Mouse (Mus musculus) neural tube, embryonic 12.5 days (tissue): ENCODE measurements around the gene Grip1. TPM values are rescaled to one million over a fixed set of nuclear protein-coding genes. Genes with fewer than 3 reads are reported as not detected.
A peak's percentile ranks its signal among the peaks of the same experiment; 100 is the strongest.

Source experiments
- ATAC-seq: fragments of 200-750 bp; cut with Nextera tagmentation; 2 replicates; pipeline ENCODE4 v1.8.0; 2017; ENCODE audit warnings: low read depth, mild to moderate bottlenecking, moderate TSS enrichment, moderate library complexity; ENCODE audit not compliant: low FRiP score
- H3K27ac ChIP-seq: fragments of 300-500 bp; sonication (generic); 2 replicates; pipeline ENCODE4 v1.5.1; 2016
- H3K27me3 ChIP-seq: fragments of 300-500 bp; sonication (generic); replicated peaks from 2 replicates; pipeline ENCODE4 v1.6.1; 2016; ENCODE audit warnings: mild to moderate bottlenecking
- H3K36me3 ChIP-seq: fragments of 300-500 bp; sonication (generic); 2 replicates; pipeline ENCODE4 v1.6.1; 2016; ENCODE audit warnings: mild to moderate bottlenecking
- H3K4me1 ChIP-seq: fragments of 300-500 bp; sonication (generic); 2 replicates; pipeline ENCODE4 v1.6.1; 2016
- H3K4me2 ChIP-seq: fragments of 300-500 bp; sonication (generic); replicated peaks from 2 replicates; pipeline ENCODE4 v1.6.1; 2016; ENCODE audit warnings: mild to moderate bottlenecking
- H3K4me3 ChIP-seq: fragments of 300-500 bp; sonication (generic); 2 replicates; pipeline ENCODE4 v1.5.1; 2016
- H3K9ac ChIP-seq: fragments of 300-500 bp; sonication (generic); 2 replicates; pipeline ENCODE4 v1.6.1; 2016; ENCODE audit warnings: mild to moderate bottlenecking
- H3K9me3 ChIP-seq: fragments of 300-500 bp; sonication (generic); 2 replicates; pipeline ENCODE4 v1.6.1; 2016; ENCODE audit warnings: mild to moderate bottlenecking
- WGBS: fragments of 180-500 bp; shearing (Covaris S2); methylation state at CpG from one replicate; pipeline ENCODE4 v1.1.7; 2016; 5-methylcytosine and 5-hydroxymethylcytosine counted together
- polyA plus RNA-seq: library from polyadenylated mRNA; unstranded; fragments of >200 nt; fragmentation: Nextera tagmentation; extraction: Ambion mirVana; gene quantifications from 2 replicates; pipeline ENCODE4 v1.2.1, GENCODE M21; 2016

The Grip1 gene
- polyA plus RNA-seq, 1 experiment from 2014 or later, result 20.3 TPM

GRCm38 (mm10) chr10:120061238-120062130 is 607.9 kb downstream of the Grip1 start:
- Histone ChIP-seq H3K27me3 (no peaks in the 10 kb centered on the region), H3K9me3 (no peaks in the 10 kb centered on the region), H3K4me2 (no peak overlapping the region), H3K4me3 (no peak overlapping the region), H3K9ac (no peak overlapping the region), H3K36me3 (peaks cover 3% of the 10 kb centered on the region; the same call in 1 of the 2 replicates), H3K4me1 (no peaks in the 10 kb centered on the region), H3K27ac (no peak overlapping the region)
- ATAC-seq, result no peak
- 83% methylated on average over 24 of the region's 24 CpGs for WGBS

GRCm38 (mm10) chr10:120064424-120064823 is 610.8 kb downstream of the Grip1 start:
- Histone ChIP-seq H3K4me2 (no peak overlapping the region), H3K4me1 (no peaks in the 10 kb centered on the region), H3K4me3 (no peak overlapping the region), H3K36me3 (no peaks in the 10 kb centered on the region; the same call in 1 of the 2 replicates), H3K27me3 (no peaks in the 10 kb centered on the region), H3K9ac (no peak overlapping the region), H3K9me3 (no peaks in the 10 kb centered on the region), H3K27ac (no peak overlapping the region)
- ATAC-seq, result no peak
- 25% methylated on average over 5 of the region's 5 CpGs for WGBS

- 90% methylated on average over 10 of the region's 10 CpGs for WGBS
- no peak overlapping the region for H3K4me2 ChIP-seq
- no peak overlapping the region for H3K27ac ChIP-seq
- no peaks in the 10 kb centered on the region; the same call in 1 of the 2 replicates for H3K36me3 ChIP-seq
- H3K27me3 ChIP-seq, result no peaks in the 10 kb centered on the region
- no peaks in the 10 kb centered on the region for H3K9me3 ChIP-seq
- H3K4me1 ChIP-seq, result no peaks in the 10 kb centered on the region
- H3K9ac ChIP-seq, result no peak overlapping the region
- ATAC-seq, result no peak
- no peak overlapping the region for H3K4me3 ChIP-seq
Observed at GRCm38 (mm10) chr10:120066319-120066718, 612.7 kb downstream of the Grip1 start.

- peaks cover 58% of the 10 kb centered on the region for H3K36me3 ChIP-seq
- no peaks in the 10 kb centered on the region for H3K4me1 ChIP-seq
- H3K9me3 ChIP-seq, result no peaks in the 10 kb centered on the region
- no peak overlapping the region for H3K4me3 ChIP-seq
- no peak for ATAC-seq
- 81% methylated on average over 3 of the region's 3 CpGs for WGBS
- H3K9ac ChIP-seq, result no peak overlapping the region
- H3K4me2 ChIP-seq, result no peak overlapping the region
- no peak overlapping the region for H3K27ac ChIP-seq
- H3K27me3 ChIP-seq, result no peaks in the 10 kb centered on the region
Observed at GRCm38 (mm10) chr10:120077850-120078249, 624.2 kb downstream of the Grip1 start.

- no peak overlapping the region for H3K9ac ChIP-seq
- WGBS, result 91% methylated on average over 12 of the region's 12 CpGs
- H3K27ac ChIP-seq, result no peak overlapping the region
- no peaks in the 10 kb centered on the region for H3K4me1 ChIP-seq
- H3K36me3 ChIP-seq, result peaks cover 48% of the 10 kb centered on the region
- no peak for ATAC-seq
- no peaks in the 10 kb centered on the region for H3K27me3 ChIP-seq
- H3K4me3 ChIP-seq, result no peak overlapping the region
- H3K9me3 ChIP-seq, result no peaks in the 10 kb centered on the region
- H3K4me2 ChIP-seq, result no peak overlapping the region
Observed at GRCm38 (mm10) chr10:120092548-120092947, 638.9 kb downstream of the Grip1 start.

GRCm38 (mm10) chr10:120095136-120095535 is 641.5 kb downstream of the Grip1 start:
- WGBS, result 95% methylated on average over 9 of the region's 9 CpGs
- no peak for ATAC-seq
- Histone ChIP-seq H3K4me3 (no peak overlapping the region), H3K4me2 (no peak overlapping the region), H3K27me3 (no peaks in the 10 kb centered on the region), H3K9me3 (no peaks in the 10 kb centered on the region), H3K9ac (no peak overlapping the region), H3K4me1 (no peaks in the 10 kb centered on the region), H3K36me3 (peaks cover 25% of the 10 kb centered on the region), H3K27ac (no peak overlapping the region)

- Histone ChIP-seq H3K9me3 (no peaks in the 10 kb centered on the region), H3K4me3 (no peak overlapping the region), H3K27me3 (no peaks in the 10 kb centered on the region), H3K36me3 (peaks cover 25% of the 10 kb centered on the region), H3K9ac (no peak overlapping the region), H3K4me1 (no peaks in the 10 kb centered on the region), H3K4me2 (no peak overlapping the region), H3K27ac (no peak overlapping the region)
- 96% methylated on average over 5 of the region's 5 CpGs for WGBS
- no peak for ATAC-seq
Observed at GRCm38 (mm10) chr10:120095716-120096115, 642.1 kb downstream of the Grip1 start.

GRCm38 (mm10) chr10:120097564-120097963 is 643.9 kb downstream of the Grip1 start:
- no peaks in the 10 kb centered on the region for H3K4me1 ChIP-seq
- no peak for ATAC-seq
- no peaks in the 10 kb centered on the region for H3K9me3 ChIP-seq
- H3K4me3 ChIP-seq, result no peak overlapping the region
- H3K9ac ChIP-seq, result no peak overlapping the region
- H3K27ac ChIP-seq, result no peak overlapping the region
- peaks cover 19% of the 10 kb centered on the region for H3K36me3 ChIP-seq
- H3K27me3 ChIP-seq, result no peaks in the 10 kb centered on the region
- no peak overlapping the region for H3K4me2 ChIP-seq
- WGBS, result 91% methylated on average over 5 of the region's 5 CpGs

GRCm38 (mm10) chr10:120100806-120101205 is 647.2 kb downstream of the Grip1 start:
- no peak for ATAC-seq

GRCm38 (mm10) chr10:120111691-120112319 is 658.2 kb downstream of the Grip1 start:
- Histone ChIP-seq H3K9me3 (no peaks in the 10 kb centered on the region), H3K36me3 (0 out of 2 replicates have a peak, but pooled peaks cover 4% of the 10 kb centered on the region), H3K27ac (no peak overlapping the region), H3K4me1 (0 out of 2 replicates have a peak, but pooled peaks cover 4% of the 10 kb centered on the region), H3K4me3 (peak overlapping the region; percentile 71), H3K27me3 (no peaks in the 10 kb centered on the region), H3K4me2 (peak overlapping the region; percentile 83), H3K9ac (no peak overlapping the region)
- ATAC-seq, result no peak
- 78% methylated on average over 3 of the region's 3 CpGs for WGBS

More at GRCm38 (mm10) chr10:120100806-120101205, 647.2 kb downstream of the Grip1 start:
- no peak overlapping the region for H3K4me3 ChIP-seq
- H3K36me3 ChIP-seq, result peaks cover 20% of the 10 kb centered on the region
- H3K9me3 ChIP-seq, result no peaks in the 10 kb centered on the region
- H3K9ac ChIP-seq, result no peak overlapping the region
- no peaks in the 10 kb centered on the region for H3K27me3 ChIP-seq
- H3K4me1 ChIP-seq, result no peaks in the 10 kb centered on the region
- H3K4me2 ChIP-seq, result no peak overlapping the region
- 95% methylated on average over 1 of the region's 1 CpGs for WGBS
- H3K27ac ChIP-seq, result no peak overlapping the region

GRCm38 (mm10) chr10:120112507-120113396 is 659.1 kb downstream of the Grip1 start, which contains the start of gene Helb:
Gene Helb, minus strand, starts transcription at chr10:120112987.
- Histone ChIP-seq H3K4me2 (peak within 1 kb of the TSS; percentile 83), H3K27ac (no peak within 1 kb of the TSS; the same call in 1 of the 2 replicates), H3K4me1 (0 out of 2 replicates have a peak, but pooled peaks cover 4% of the 10 kb centered on the region), H3K4me3 (peak within 1 kb of the TSS; percentile 71), H3K9ac (peak within 1 kb of the TSS; percentile 64), H3K9me3 (no peaks in the 10 kb centered on the region), H3K36me3 (no peaks in the 10 kb centered on the region), H3K27me3 (no peaks in the 10 kb centered on the region)
- ATAC-seq, result peak; percentile 100
- WGBS, result 1% methylated on average over 55 of the region's 55 CpGs
